Mouse (Mus musculus) bone marrow macrophage, adult 2 months (primary cell): ENCODE measurements at regions not wholly inside any gene's neighbourhood (a gene's known extent, or its start where the extent isn't known, plus 50 kb on each side); places are given as distances from the start of the nearest gene placed in this dataset.

Experiments used
- CTCF ChIP-seq: IDR thresholded peaks from 2 replicates; pipeline ENCODE4 v1.5.1; 2012; ENCODE audit warnings: low read depth, mild to moderate bottlenecking, low read length, moderate library complexity
- POLR2A ChIP-seq: IDR thresholded peaks from 2 replicates; pipeline ENCODE4 v1.6.1; 2012; ENCODE audit warnings: mild to moderate bottlenecking, low read depth, low read length, borderline replicate concordance

DNA sequence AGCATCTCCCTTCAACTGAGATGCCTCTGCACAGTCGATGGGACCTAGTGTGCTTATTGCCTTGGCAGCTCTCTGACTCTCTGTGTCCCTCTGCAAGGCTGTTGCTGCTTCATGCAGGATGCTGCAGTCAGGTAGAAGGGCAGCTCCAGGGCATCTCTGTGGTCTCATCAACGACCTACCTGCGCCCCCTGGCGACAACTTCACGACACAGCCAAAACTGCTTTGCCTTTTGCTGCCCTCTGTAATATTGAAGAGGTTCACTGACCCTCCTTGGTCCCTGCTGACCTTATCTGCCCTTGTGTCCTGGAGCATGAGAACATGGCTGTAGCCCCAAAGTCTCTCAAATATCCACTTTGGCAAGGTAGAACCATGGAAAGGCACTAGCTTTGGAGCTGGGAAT is 589.7 kb downstream of the Defb40 start:
- TF ChIP-seq CTCF (peak; percentile 20; the same call in 1 of the 2 replicates), POLR2A (no peak)
